Mouse (Mus musculus) brain, embryonic 14.5 days (tissue): ENCODE results near the gene Fam173a.

Experiments
- CTCF ChIP-seq: fragments of 200-500 bp; IDR thresholded peaks from 2 replicates; pipeline ENCODE4 v1.5.1; 2012; ENCODE audit warnings: inconsistent platforms, mild to moderate bottlenecking, moderate library complexity, borderline replicate concordance; ENCODE audit not compliant: insufficient read depth, insufficient read length; ENCODE audit errors: extremely low read depth
- POLR2A ChIP-seq: fragments of 200-500 bp; IDR thresholded peaks from 2 replicates; pipeline ENCODE4 v1.6.1; 2012; ENCODE audit warnings: mild to moderate bottlenecking, inconsistent platforms, borderline replicate concordance; ENCODE audit not compliant: poor library complexity, insufficient read depth, insufficient read length, severe bottlenecking; ENCODE audit errors: extremely low read depth

- no peak for TF ChIP-seq CTCF
- peak; percentile 24; the same call in 1 of the 2 replicates for TF ChIP-seq POLR2A
Observed at GRCm38 (mm10) chr17:25823452-25823851, 30.8 kb upstream of the Fam173a start, which contains the start of gene Wdr24.
